Mouse (Mus musculus): Measurements from ENCODE around the gene Tert. TPM values are rescaled to one million over a fixed set of nuclear protein-coding genes. Genes with fewer than 3 reads are reported as not detected.

Tert gene
- polyA plus RNA-seq (2016; fragmentation: Nextera tagmentation; extraction: Ambion mirVana): 7.3 and 7.7 TPM in 2 replicates

- H3K4me2 ChIP-seq (replicated peaks): peak within 1 kb of the TSS; percentile 89
- peak within 1 kb of the TSS; percentile 55 for H3K4me3 ChIP-seq
- peak within 1 kb of the TSS; percentile 73 for H3K9ac ChIP-seq
- peaks cover 19% of the 10 kb centered on the region for H3K4me1 ChIP-seq
- peak; percentile 88 for ATAC-seq (ENCODE audit: low FRiP score)
- peaks cover 4% of the 10 kb centered on the region; the same call in 1 of the 2 replicates for H3K27me3 ChIP-seq
- H3K27ac ChIP-seq: no peak within 1 kb of the TSS
- peaks cover 6% of the 10 kb centered on the region; the same call in 1 of the 2 replicates for H3K36me3 ChIP-seq
- H3K9me3 ChIP-seq (replicated peaks): no peaks in the 10 kb centered on the region
- whole genome bisulfite sequencing: 11% methylated on average over 47 of the region's 47 CpGs
Measured at GRCm38 (mm10) chr13:73626745-73627549, at the start of gene Tert. Gene Tert, plus strand, starts transcription at chr13:73626911.

GRCm38 (mm10) chr13:73577277-73577676 is 49.4 kb upstream of the Tert start:
- no peak overlapping the region for H3K9ac ChIP-seq
- no peaks in the 10 kb centered on the region for H3K4me1 ChIP-seq
- H3K27ac ChIP-seq: no peak overlapping the region
- no peaks in the 10 kb centered on the region for H3K27me3 ChIP-seq
- H3K4me2 ChIP-seq (replicated peaks): no peak overlapping the region
- ATAC-seq (ENCODE audit: low FRiP score): no peak
- 73% methylated on average over 2 of the region's 2 CpGs for whole genome bisulfite sequencing
- H3K36me3 ChIP-seq: no peaks in the 10 kb centered on the region
- H3K4me3 ChIP-seq: no peak overlapping the region
- no peaks in the 10 kb centered on the region for H3K9me3 ChIP-seq (replicated peaks)

GRCm38 (mm10) chr13:73591488-73591887 is 35.2 kb upstream of the Tert start:
- Histone ChIP-seq H3K36me3 (no peaks in the 10 kb centered on the region), H3K4me2 (replicated peaks) (no peak overlapping the region), H3K27ac (no peak overlapping the region), H3K4me3 (no peak overlapping the region), H3K4me1 (no peaks in the 10 kb centered on the region), H3K9me3 (replicated peaks) (no peaks in the 10 kb centered on the region), H3K9ac (no peak overlapping the region), H3K27me3 (peaks cover 15% of the 10 kb centered on the region; the same call in 1 of the 2 replicates)
- WGBS: 82% methylated on average over 3 of the region's 3 CpGs
- ATAC-seq (ENCODE audit: low FRiP score): no peak

GRCm38 (mm10) chr13:73592546-73592945 is 34.2 kb upstream of the Tert start:
- H3K36me3 ChIP-seq: no peaks in the 10 kb centered on the region
- no peak overlapping the region for H3K9ac ChIP-seq
- no peak overlapping the region for H3K4me3 ChIP-seq
- H3K4me2 ChIP-seq (replicated peaks): no peak overlapping the region
- H3K4me1 ChIP-seq: no peaks in the 10 kb centered on the region
- no peak for ATAC-seq (ENCODE audit: low FRiP score)
- peaks cover 15% of the 10 kb centered on the region; the same call in 1 of the 2 replicates for H3K27me3 ChIP-seq
- H3K9me3 ChIP-seq (replicated peaks): no peaks in the 10 kb centered on the region
- no peak overlapping the region for H3K27ac ChIP-seq
- WGBS: 58% methylated on average over 2 of the region's 2 CpGs

- H3K4me3 ChIP-seq: no peak overlapping the region
- no peaks in the 10 kb centered on the region for H3K4me1 ChIP-seq
- 84% methylated on average over 4 of the region's 4 CpGs for WGBS
- H3K9me3 ChIP-seq (replicated peaks): no peaks in the 10 kb centered on the region
- no peak overlapping the region for H3K9ac ChIP-seq
- H3K36me3 ChIP-seq: no peaks in the 10 kb centered on the region
- no peak overlapping the region for H3K27ac ChIP-seq
- peaks cover 26% of the 10 kb centered on the region; the same call in 1 of the 2 replicates for H3K27me3 ChIP-seq
- ATAC-seq (ENCODE audit: low FRiP score): no peak
- no peak overlapping the region for H3K4me2 ChIP-seq (replicated peaks)
Measured at GRCm38 (mm10) chr13:73596276-73596675, 30.4 kb upstream of the Tert start.

- H3K4me1 ChIP-seq: peaks cover 14% of the 10 kb centered on the region
- no peak overlapping the region for H3K27ac ChIP-seq
- 83% methylated on average over 4 of the region's 4 CpGs for WGBS
- H3K27me3 ChIP-seq: peaks cover 13% of the 10 kb centered on the region; the same call in 1 of the 2 replicates
- H3K9ac ChIP-seq: no peak overlapping the region
- H3K4me2 ChIP-seq (replicated peaks): no peak overlapping the region
- no peak for ATAC-seq (ENCODE audit: low FRiP score)
- H3K9me3 ChIP-seq (replicated peaks): no peaks in the 10 kb centered on the region
- H3K4me3 ChIP-seq: no peak overlapping the region
- H3K36me3 ChIP-seq: no peaks in the 10 kb centered on the region
Measured at GRCm38 (mm10) chr13:73600217-73600616, 26.5 kb upstream of the Tert start.

- peaks cover 19% of the 10 kb centered on the region for H3K4me1 ChIP-seq
- H3K27ac ChIP-seq: no peak overlapping the region
- peaks cover 20% of the 10 kb centered on the region for H3K36me3 ChIP-seq
- H3K9ac ChIP-seq: peak overlapping the region; percentile 86
- H3K27me3 ChIP-seq: 0 out of 2 replicates have a peak, but pooled peaks cover 9% of the 10 kb centered on the region
- H3K9me3 ChIP-seq (replicated peaks): no peaks in the 10 kb centered on the region
- WGBS: 41% methylated on average over 4 of the region's 4 CpGs
- no peak for ATAC-seq (ENCODE audit: low FRiP score)
- peak overlapping the region; percentile 94 for H3K4me3 ChIP-seq
- H3K4me2 ChIP-seq (replicated peaks): peak overlapping the region; percentile 95
Measured at GRCm38 (mm10) chr13:73603046-73603445, 23.7 kb upstream of the Tert start.

GRCm38 (mm10) chr13:73603522-73604155 is 23.1 kb upstream of the Tert start, which contains the start of gene Clptm1l:
Gene Clptm1l, plus strand, starts transcription at chr13:73604006.
- Histone ChIP-seq H3K36me3 (peaks cover 26% of the 10 kb centered on the region), H3K4me1 (peaks cover 19% of the 10 kb centered on the region), H3K9ac (peak within 1 kb of the TSS; percentile 86), H3K27ac (peak within 1 kb of the TSS; percentile 70), H3K4me3 (peak within 1 kb of the TSS; percentile 94), H3K4me2 (replicated peaks) (peak within 1 kb of the TSS; percentile 95), H3K27me3 (0 out of 2 replicates have a peak, but pooled peaks cover 4% of the 10 kb centered on the region), H3K9me3 (replicated peaks) (no peaks in the 10 kb centered on the region)
- WGBS: under 1% methylated on average over 53 of the region's 53 CpGs
- peak; percentile 98 for ATAC-seq (ENCODE audit: low FRiP score)

- Histone ChIP-seq H3K27ac (peak overlapping the region; percentile 70), H3K27me3 (no peaks in the 10 kb centered on the region), H3K4me2 (replicated peaks) (peak overlapping the region; percentile 95), H3K36me3 (peaks cover 33% of the 10 kb centered on the region), H3K4me1 (peaks cover 19% of the 10 kb centered on the region), H3K4me3 (peak overlapping the region; percentile 94), H3K9me3 (replicated peaks) (no peaks in the 10 kb centered on the region), H3K9ac (peak overlapping the region; percentile 86)
- 4% methylated on average over 39 of the region's 39 CpGs for WGBS
- ATAC-seq (ENCODE audit: low FRiP score): peak; percentile 90
Measured at GRCm38 (mm10) chr13:73604156-73604957, 22.4 kb upstream of the Tert start.

- Histone ChIP-seq H3K9ac (no peak overlapping the region), H3K4me3 (no peak overlapping the region), H3K4me2 (replicated peaks) (no peak overlapping the region), H3K9me3 (replicated peaks) (no peaks in the 10 kb centered on the region), H3K27me3 (no peaks in the 10 kb centered on the region), H3K27ac (no peak overlapping the region), H3K4me1 (no peaks in the 10 kb centered on the region), H3K36me3 (peaks cover 87% of the 10 kb centered on the region)
- no peak for ATAC-seq (ENCODE audit: low FRiP score)
- WGBS: 92% methylated on average over 5 of the region's 5 CpGs
Measured at GRCm38 (mm10) chr13:73618406-73618805, 8.3 kb upstream of the Tert start.

- Histone ChIP-seq H3K27me3 (peaks cover 4% of the 10 kb centered on the region; the same call in 1 of the 2 replicates), H3K27ac (no peak overlapping the region), H3K9ac (no peak overlapping the region), H3K4me3 (no peak overlapping the region), H3K9me3 (replicated peaks) (no peaks in the 10 kb centered on the region), H3K4me1 (no peaks in the 10 kb centered on the region), H3K36me3 (peaks cover 65% of the 10 kb centered on the region), H3K4me2 (replicated peaks) (no peak overlapping the region)
- WGBS: 67% methylated on average over 6 of the region's 6 CpGs
- no peak for ATAC-seq (ENCODE audit: low FRiP score)
Measured at GRCm38 (mm10) chr13:73620637-73621036, 6.1 kb upstream of the Tert start.

GRCm38 (mm10) chr13:73626410-73626744 is 334 bp upstream of the Tert start:
- H3K27ac ChIP-seq: no peak overlapping the region
- WGBS: 46% methylated on average over 6 of the region's 6 CpGs
- ATAC-seq (ENCODE audit: low FRiP score): peak; percentile 51; the same call in 1 of the 2 replicates

More at GRCm38 (mm10) chr13:73626410-73626744, 334 bp upstream of the Tert start:
- Histone ChIP-seq H3K9ac (peak overlapping the region; percentile 73), H3K27me3 (peaks cover 4% of the 10 kb centered on the region; the same call in 1 of the 2 replicates), H3K4me1 (peaks cover 19% of the 10 kb centered on the region), H3K9me3 (replicated peaks) (no peaks in the 10 kb centered on the region), H3K36me3 (peaks cover 11% of the 10 kb centered on the region), H3K4me3 (peak overlapping the region; percentile 55), H3K4me2 (replicated peaks) (peak overlapping the region; percentile 89)
